Mouse (Mus musculus) heart, embryonic 11.5 days (tissue): ENCODE measurements around the gene Olfr60. TPM values are rescaled to one million over a fixed set of nuclear protein-coding genes. Genes with fewer than 3 reads are reported as not detected.

Experiments
- ATAC-seq: fragments of 200-750 bp; cut with Nextera tagmentation; replicated peaks from 2 replicates; pipeline ENCODE4 v1.8.0; 2017; ENCODE audit warnings: moderate library complexity; ENCODE audit not compliant: insufficient number of reproducible peaks, low FRiP score, low TSS enrichment
- H3K27ac ChIP-seq: fragments of 300-500 bp; sonication (generic); 2 replicates; pipeline ENCODE4 v1.5.1; 2014; ENCODE audit warnings: mild to moderate bottlenecking, low read depth, low read length
- H3K27me3 ChIP-seq: fragments of 300-500 bp; sonication (generic); 2 replicates; pipeline ENCODE4 v1.6.1; 2014; ENCODE audit warnings: mild to moderate bottlenecking, low read length, mixed read lengths; ENCODE audit not compliant: control insufficient read depth, insufficient read depth
- H3K36me3 ChIP-seq: fragments of 300-500 bp; sonication (generic); 2 replicates; pipeline ENCODE4 v1.6.1; 2014; ENCODE audit warnings: mild to moderate bottlenecking, low read length, moderate library complexity, mixed read lengths; ENCODE audit not compliant: control insufficient read depth, insufficient read depth
- H3K4me1 ChIP-seq: fragments of 300-500 bp; sonication (generic); 2 replicates; pipeline ENCODE4 v1.6.1; 2014; ENCODE audit warnings: low read length; ENCODE audit not compliant: control insufficient read depth, insufficient read depth
- H3K4me2 ChIP-seq: fragments of 300-500 bp; sonication (generic); 2 replicates; pipeline ENCODE4 v1.6.1; 2014; ENCODE audit warnings: mild to moderate bottlenecking, moderate library complexity
- H3K4me3 ChIP-seq: fragments of 300-500 bp; sonication (generic); 2 replicates; pipeline ENCODE4 v1.5.1; 2014; ENCODE audit warnings: low read depth, low read length
- H3K9ac ChIP-seq: fragments of 300-500 bp; sonication (generic); 2 replicates; pipeline ENCODE4 v1.6.1; 2014; ENCODE audit warnings: mild to moderate bottlenecking, low read depth, low read length, moderate library complexity
- H3K9me3 ChIP-seq: fragments of 300-500 bp; sonication (generic); replicated peaks from 2 replicates; pipeline ENCODE4 v1.6.1; 2016; ENCODE audit warnings: low read length; ENCODE audit not compliant: control insufficient read depth
- WGBS: fragments of 180-500 bp; shearing (Covaris S2); extraction: QIAGEN DNeasy Blood & Tissue Kit; methylation state at CpG from one replicate; pipeline ENCODE4 v1.1.7; 2014; ENCODE audit not compliant: insufficient replicate concordance; 5-methylcytosine and 5-hydroxymethylcytosine counted together
- polyA plus RNA-seq: library from polyadenylated mRNA; unstranded; fragments of >200 nt; fragmentation: Nextera tagmentation; extraction: Ambion mirVana; gene quantifications from 2 replicates; pipeline ENCODE4 v1.2.1, GENCODE M21; 2014

Gene Olfr60
- not detected in 2 replicates for polyA plus RNA-seq

- H3K27me3 ChIP-seq: no peaks in the 10 kb centered on the region
- H3K9ac ChIP-seq: no peak within 1 kb of the TSS
- ATAC-seq: no peak
- H3K4me3 ChIP-seq: no peak within 1 kb of the TSS
- H3K27ac ChIP-seq: no peak within 1 kb of the TSS
- no peaks in the 10 kb centered on the region for H3K9me3 ChIP-seq
- no peaks in the 10 kb centered on the region for H3K4me1 ChIP-seq
- no peak within 1 kb of the TSS for H3K4me2 ChIP-seq
- 59% methylated on average over 3 of the region's 3 CpGs for WGBS
- no peaks in the 10 kb centered on the region for H3K36me3 ChIP-seq
Observed at GRCm38 (mm10) chr7:140361571-140361970, at the start of gene Olfr60. TSS of gene Olfr60 (minus strand) at chr7:140361671.

DNA sequence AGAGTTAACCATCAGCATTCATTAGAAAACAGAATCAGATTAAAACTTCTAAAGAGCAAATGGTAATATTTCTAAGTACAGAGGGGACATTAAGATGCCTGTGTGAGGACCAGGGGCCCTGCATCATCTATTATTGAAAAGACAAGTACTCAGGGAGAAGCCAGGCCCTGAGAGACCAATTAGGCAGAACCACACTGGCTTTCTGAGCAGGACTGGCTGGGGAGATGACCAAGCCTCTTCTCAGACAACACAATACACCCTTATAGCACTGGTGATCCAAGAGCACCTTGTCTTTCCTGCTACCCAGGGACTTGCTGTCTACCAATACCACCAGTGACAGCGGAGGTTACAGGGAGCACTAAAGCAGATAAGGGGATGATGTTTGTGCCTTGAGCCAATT, 41.3 kb upstream of the Olfr60 start, which contains the start of gene Olfr531:
TSS of gene Olfr531 (minus strand) at position 101 of the 400 bp plus-strand sequence.
- H3K4me1 ChIP-seq: no peaks in the 10 kb centered on the region
- no peaks in the 10 kb centered on the region for H3K36me3 ChIP-seq
- ATAC-seq: no peak
- no peaks in the 10 kb centered on the region for H3K27me3 ChIP-seq
- no peaks in the 10 kb centered on the region for H3K9me3 ChIP-seq
- no peak within 1 kb of the TSS for H3K9ac ChIP-seq
- H3K4me3 ChIP-seq: no peak within 1 kb of the TSS
- H3K27ac ChIP-seq: no peak within 1 kb of the TSS
- WGBS: 70% methylated on average over 1 of the region's 1 CpGs
- H3K4me2 ChIP-seq: no peak within 1 kb of the TSS

- Histone ChIP-seq H3K9me3 (no peaks in the 10 kb centered on the region), H3K36me3 (no peaks in the 10 kb centered on the region), H3K27ac (no peak overlapping the region), H3K9ac (no peak overlapping the region), H3K27me3 (no peaks in the 10 kb centered on the region), H3K4me1 (no peaks in the 10 kb centered on the region), H3K4me3 (no peak overlapping the region), H3K4me2 (no peak overlapping the region)
- WGBS: 85% methylated on average over 2 of the region's 2 CpGs
- no peak for ATAC-seq
Observed at GRCm38 (mm10) chr7:140376911-140377310, 15.4 kb upstream of the Olfr60 start.

GRCm38 (mm10) chr7:140376231-140376630, 14.8 kb upstream of the Olfr60 start, which contains the start of gene Olfr530:
TSS of gene Olfr530 (minus strand) at chr7:140376331.
- Histone ChIP-seq H3K4me3 (no peak within 1 kb of the TSS), H3K36me3 (no peaks in the 10 kb centered on the region), H3K9me3 (no peaks in the 10 kb centered on the region), H3K27me3 (no peaks in the 10 kb centered on the region), H3K27ac (no peak within 1 kb of the TSS), H3K4me1 (no peaks in the 10 kb centered on the region), H3K9ac (no peak within 1 kb of the TSS), H3K4me2 (no peak within 1 kb of the TSS)
- no peak for ATAC-seq
- 47% methylated on average over 1 of the region's 1 CpGs for WGBS

- no peaks in the 10 kb centered on the region for H3K9me3 ChIP-seq
- H3K9ac ChIP-seq: no peak overlapping the region
- H3K36me3 ChIP-seq: no peaks in the 10 kb centered on the region
- no peaks in the 10 kb centered on the region for H3K27me3 ChIP-seq
- ATAC-seq: no peak
- no peaks in the 10 kb centered on the region for H3K4me1 ChIP-seq
- H3K4me2 ChIP-seq: no peak overlapping the region
- no peak overlapping the region for H3K27ac ChIP-seq
- no peak overlapping the region for H3K4me3 ChIP-seq
- 64% methylated on average over 4 of the region's 4 CpGs for WGBS
Observed at GRCm38 (mm10) chr7:140374300-140374699, 12.8 kb upstream of the Olfr60 start.

GRCm38 (mm10) chr7:140333717-140334116, 27.8 kb downstream of the Olfr60 start, which contains the start of gene Olfr527:
TSS of gene Olfr527 (plus strand) at chr7:140334017.
- WGBS: 88% methylated on average over 2 of the region's 2 CpGs

DNA sequence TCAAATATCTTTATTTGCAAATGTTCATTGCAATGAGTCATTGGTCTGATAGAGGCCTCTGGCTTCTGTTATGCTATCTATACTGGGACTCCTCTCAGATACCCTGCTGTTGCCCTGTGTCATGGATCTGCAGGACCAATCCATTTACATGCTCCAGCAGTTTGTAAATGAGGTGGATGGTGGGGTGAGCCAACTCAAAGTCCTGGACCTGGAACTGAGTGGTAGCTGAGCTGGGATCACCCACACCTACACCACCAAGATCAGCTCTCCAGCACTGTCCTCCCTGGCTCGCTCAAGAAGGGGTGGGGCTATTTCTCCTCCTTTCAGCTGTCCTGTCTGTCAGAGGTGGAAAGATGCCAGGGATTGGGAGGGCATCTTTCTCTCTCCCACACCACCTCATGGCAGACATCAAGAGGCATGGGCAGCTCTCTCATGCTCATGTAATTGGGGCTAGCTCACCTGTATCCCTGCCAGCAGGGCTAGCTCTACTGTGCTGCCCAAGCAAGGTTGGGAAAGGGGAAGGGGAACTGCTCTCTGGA, 31.6 kb downstream of the Olfr60 start:
- no peak overlapping the region for H3K27ac ChIP-seq
- H3K9ac ChIP-seq: no peak overlapping the region
- no peak for ATAC-seq
- no peak overlapping the region for H3K4me2 ChIP-seq
- no peaks in the 10 kb centered on the region for H3K9me3 ChIP-seq
- 53% methylated on average over 1 of the region's 1 CpGs for WGBS
- no peaks in the 10 kb centered on the region for H3K27me3 ChIP-seq
- H3K4me3 ChIP-seq: no peak overlapping the region
- no peaks in the 10 kb centered on the region for H3K36me3 ChIP-seq
- no peaks in the 10 kb centered on the region for H3K4me1 ChIP-seq

More at GRCm38 (mm10) chr7:140333717-140334116, 27.8 kb downstream of the Olfr60 start, which contains the start of gene Olfr527:
- Histone ChIP-seq H3K27ac (no peak within 1 kb of the TSS), H3K9ac (no peak within 1 kb of the TSS), H3K36me3 (no peaks in the 10 kb centered on the region), H3K27me3 (no peaks in the 10 kb centered on the region), H3K9me3 (no peaks in the 10 kb centered on the region), H3K4me2 (no peak within 1 kb of the TSS), H3K4me3 (no peak within 1 kb of the TSS), H3K4me1 (no peaks in the 10 kb centered on the region)
- ATAC-seq: no peak

DNA sequence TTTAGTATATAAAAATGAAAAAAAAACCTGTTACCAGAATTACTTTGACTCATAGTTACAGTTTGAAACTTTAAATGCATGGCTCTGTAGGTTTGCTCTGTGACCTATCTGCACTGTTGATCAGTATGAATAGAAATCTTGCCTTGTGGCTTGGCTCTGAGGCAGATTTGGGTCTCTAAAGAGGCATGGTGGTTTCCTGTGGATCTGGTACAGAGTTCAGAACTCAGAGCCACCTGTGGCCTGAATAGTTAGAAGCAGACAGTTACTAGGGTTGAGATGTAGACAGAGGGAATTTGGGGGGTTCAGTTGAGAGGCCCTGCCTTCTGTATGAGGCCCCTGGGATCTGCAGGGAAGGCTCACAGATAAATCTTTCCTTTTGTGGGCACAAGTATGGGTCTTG, 40.3 kb downstream of the Olfr60 start:
- Histone ChIP-seq H3K36me3 (no peaks in the 10 kb centered on the region), H3K27ac (no peak overlapping the region), H3K4me3 (no peak overlapping the region), H3K9ac (no peak overlapping the region), H3K9me3 (no peaks in the 10 kb centered on the region), H3K27me3 (no peaks in the 10 kb centered on the region), H3K4me1 (no peaks in the 10 kb centered on the region), H3K4me2 (no peak overlapping the region)
- ATAC-seq: no peak

GRCm38 (mm10) chr7:140320558-140320957, 40.9 kb downstream of the Olfr60 start, which contains the start of gene Olfr525:
TSS of gene Olfr525 (plus strand) at chr7:140320858.
- Histone ChIP-seq H3K36me3 (no peaks in the 10 kb centered on the region), H3K9ac (no peak within 1 kb of the TSS), H3K4me3 (no peak within 1 kb of the TSS), H3K27ac (no peak within 1 kb of the TSS), H3K27me3 (no peaks in the 10 kb centered on the region), H3K4me1 (no peaks in the 10 kb centered on the region), H3K9me3 (no peaks in the 10 kb centered on the region), H3K4me2 (no peak within 1 kb of the TSS)
- WGBS: 58% methylated on average over 1 of the region's 1 CpGs
- ATAC-seq: no peak
